Mouse (Mus musculus): Measurements from ENCODE around the gene Wbp2nl. TPM values are rescaled to one million over a fixed set of nuclear protein-coding genes. Genes with fewer than 3 reads are reported as not detected.
"Not testable (repeated sequence)": the region's sequence is repeated elsewhere in the genome, so short reads cannot be mapped to it uniquely, and the experiment has no call there.

Gene Wbp2nl
- polyA plus RNA-seq, 1 experiment from 2014 or later: 0.15 TPM

DNA sequence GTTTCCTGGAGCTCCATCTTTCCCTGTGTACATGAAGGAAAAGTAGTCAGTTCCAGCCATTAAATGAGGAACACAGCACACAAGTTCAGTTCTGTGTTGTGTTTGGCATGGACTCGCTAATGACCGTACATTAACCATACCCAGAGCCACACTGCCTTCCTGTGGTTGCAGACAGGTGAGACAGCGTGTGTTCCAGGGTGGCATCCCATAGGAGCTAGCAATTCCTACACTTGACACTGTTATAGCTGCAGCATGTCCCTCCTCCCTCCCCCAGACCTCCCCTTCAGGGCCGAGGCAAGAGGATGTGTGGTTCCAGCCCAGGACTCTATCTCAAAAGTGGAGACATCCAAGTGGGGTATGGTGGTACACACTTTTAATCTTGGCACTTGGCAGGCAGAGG, 51.6 kb downstream of the Wbp2nl start:
- ATAC-seq: no peak
- WGBS: 94% methylated on average over 4 of the region's 4 CpGs
- Histone ChIP-seq H3K4me2 (ENCODE audit: low read length) (no peak overlapping the region), H3K4me1 (replicated peaks; ENCODE audit: control insufficient read depth, insufficient read depth, low read length) (peaks cover 28% of the 10 kb centered on the region), H3K4me3 (replicated peaks; ENCODE audit: low read length) (no peak overlapping the region), H3K27me3 (replicated peaks; ENCODE audit: control insufficient read depth, insufficient read depth, low read length) (no peaks in the 10 kb centered on the region), H3K36me3 (ENCODE audit: control insufficient read depth, insufficient read depth) (peaks cover 22% of the 10 kb centered on the region), H3K27ac (ENCODE audit: low read length) (no peak overlapping the region), H3K9me3 (ENCODE audit: control insufficient read depth, low read length) (no peaks in the 10 kb centered on the region), H3K9ac (replicated peaks; ENCODE audit: low read depth, low read length) (no peak overlapping the region)

- no peak overlapping the region for H3K27ac ChIP-seq (ENCODE audit: low read length)
- ATAC-seq: no peak
- 90% methylated on average over 3 of the region's 3 CpGs for WGBS
- peaks cover 22% of the 10 kb centered on the region for H3K36me3 ChIP-seq (ENCODE audit: control insufficient read depth, insufficient read depth)
- H3K4me1 ChIP-seq (replicated peaks; ENCODE audit: control insufficient read depth, insufficient read depth, low read length): peaks cover 28% of the 10 kb centered on the region
- no peak overlapping the region for H3K9ac ChIP-seq (replicated peaks; ENCODE audit: low read depth, low read length)
- no peaks in the 10 kb centered on the region for H3K9me3 ChIP-seq (ENCODE audit: control insufficient read depth, low read length)
- H3K4me2 ChIP-seq (ENCODE audit: low read length): no peak overlapping the region
- H3K4me3 ChIP-seq (replicated peaks; ENCODE audit: low read length): no peak overlapping the region
- H3K27me3 ChIP-seq (replicated peaks; ENCODE audit: control insufficient read depth, insufficient read depth, low read length): no peaks in the 10 kb centered on the region
These were observed 52.7 kb downstream of the Wbp2nl start for GRCm38 (mm10) chr15:82351480-82351879.

DNA sequence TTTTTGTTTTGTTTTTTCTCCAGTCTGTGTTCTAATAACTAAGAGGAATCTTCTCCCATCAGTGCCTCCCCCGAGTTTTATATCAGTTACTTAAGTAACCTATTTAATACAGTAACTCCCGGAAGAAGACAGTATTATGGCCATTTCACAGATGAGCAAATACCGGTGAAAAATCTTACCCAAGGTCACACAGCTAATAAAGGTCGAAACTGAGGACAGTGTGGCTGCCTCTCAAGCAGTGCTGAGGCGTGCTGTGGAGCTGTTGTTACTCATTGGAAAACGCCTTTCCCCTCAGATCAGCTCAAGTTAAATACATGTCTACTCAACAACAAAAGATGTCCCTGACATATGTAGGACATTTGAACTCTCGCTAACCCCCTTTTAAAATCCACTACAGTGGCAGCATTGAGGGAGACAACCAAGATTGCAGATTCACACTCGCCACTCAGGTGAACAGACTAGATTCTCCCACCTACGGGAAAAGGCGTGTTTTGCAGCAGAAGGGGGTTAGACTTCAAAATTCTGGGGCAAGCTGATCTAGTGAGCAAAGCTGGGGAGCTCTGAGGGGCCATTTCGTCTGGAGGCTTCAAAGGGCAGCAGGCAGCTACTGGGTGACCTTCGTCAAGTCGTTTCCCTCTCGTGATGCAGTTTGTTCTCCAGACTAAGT, 54.5 kb downstream of the Wbp2nl start:
- Histone ChIP-seq H3K27ac (ENCODE audit: low read length) (no peak overlapping the region), H3K9ac (replicated peaks; ENCODE audit: low read depth, low read length) (peak overlapping the region; percentile 98), H3K36me3 (ENCODE audit: control insufficient read depth, insufficient read depth) (peaks cover 22% of the 10 kb centered on the region), H3K4me3 (replicated peaks; ENCODE audit: low read length) (peak overlapping the region; percentile 95), H3K27me3 (replicated peaks; ENCODE audit: control insufficient read depth, insufficient read depth, low read length) (no peaks in the 10 kb centered on the region), H3K4me1 (replicated peaks; ENCODE audit: control insufficient read depth, insufficient read depth, low read length) (peaks cover 16% of the 10 kb centered on the region), H3K9me3 (ENCODE audit: control insufficient read depth, low read length) (no peaks in the 10 kb centered on the region), H3K4me2 (ENCODE audit: low read length) (peak overlapping the region; percentile 85)
- WGBS: 32% methylated on average over 14 of the region's 14 CpGs
- ATAC-seq: no peak

GRCm38 (mm10) chr15:82353745-82354113, 55.0 kb downstream of the Wbp2nl start:
- WGBS: under 1% methylated on average over 23 of the region's 23 CpGs
- Histone ChIP-seq H3K27me3 (replicated peaks; ENCODE audit: control insufficient read depth, insufficient read depth, low read length) (no peaks in the 10 kb centered on the region), H3K9ac (replicated peaks; ENCODE audit: low read depth, low read length) (peak overlapping the region; percentile 98), H3K4me3 (replicated peaks; ENCODE audit: low read length) (peak overlapping the region; percentile 95), H3K9me3 (ENCODE audit: control insufficient read depth, low read length) (no peaks in the 10 kb centered on the region), H3K4me2 (ENCODE audit: low read length) (peak overlapping the region; percentile 85), H3K4me1 (replicated peaks; ENCODE audit: control insufficient read depth, insufficient read depth, low read length) (peaks cover 16% of the 10 kb centered on the region), H3K36me3 (ENCODE audit: control insufficient read depth, insufficient read depth) (peaks cover 19% of the 10 kb centered on the region), H3K27ac (ENCODE audit: low read length) (peak overlapping the region; percentile 86)
- ATAC-seq: peak; percentile 45

DNA sequence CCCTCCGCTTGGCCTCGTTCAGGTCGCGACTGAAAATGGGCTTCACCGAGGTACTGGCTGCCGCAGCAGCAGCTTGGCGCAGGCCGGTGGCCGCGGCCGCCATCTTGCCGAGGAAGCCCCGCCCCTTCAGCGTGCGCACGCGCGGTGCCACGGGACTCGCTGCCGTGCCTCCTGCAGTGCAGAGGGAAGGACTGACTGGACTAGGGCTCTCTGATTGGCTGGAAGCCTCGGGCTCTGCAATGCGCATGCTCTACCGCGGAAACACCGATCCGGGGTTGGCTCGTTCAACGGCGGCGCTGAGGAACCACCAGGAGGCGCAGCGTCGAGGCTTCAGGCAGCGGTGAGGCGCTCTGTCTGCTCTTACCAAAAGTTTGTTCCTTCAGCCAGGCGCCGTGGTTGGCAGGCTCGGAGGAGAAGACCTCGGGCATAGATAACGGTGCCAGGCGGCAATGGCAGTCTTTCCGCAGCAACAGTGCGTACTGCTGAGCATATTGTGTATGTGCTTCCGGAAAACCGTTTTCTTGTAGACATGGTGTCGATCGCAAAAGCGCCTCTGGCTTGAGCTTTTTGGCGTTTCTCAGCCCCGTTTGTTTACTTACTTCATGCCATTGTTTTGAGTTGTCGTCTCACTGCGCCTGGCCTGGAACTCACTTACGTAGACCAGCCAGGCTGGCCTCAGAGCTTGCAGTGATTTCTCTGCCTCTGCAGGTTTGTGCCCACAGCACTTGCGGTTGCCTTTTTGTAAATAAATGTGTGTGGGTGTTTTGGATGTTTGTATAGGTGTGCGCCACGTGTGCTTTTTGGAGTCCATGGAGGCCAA, 55.6 kb downstream of the Wbp2nl start, which contains the start of gene Ndufa6:
Gene Ndufa6 (minus strand): TSS at position 197 of the 820 bp plus-strand sequence.
- Histone ChIP-seq H3K9ac (replicated peaks; ENCODE audit: low read depth, low read length) (peak within 1 kb of the TSS; percentile 98), H3K27me3 (replicated peaks; ENCODE audit: control insufficient read depth, insufficient read depth, low read length) (no peaks in the 10 kb centered on the region), H3K36me3 (ENCODE audit: control insufficient read depth, insufficient read depth) (peaks cover 14% of the 10 kb centered on the region), H3K4me3 (replicated peaks; ENCODE audit: low read length) (peak within 1 kb of the TSS; percentile 95), H3K4me1 (replicated peaks; ENCODE audit: control insufficient read depth, insufficient read depth, low read length) (peaks cover 16% of the 10 kb centered on the region), H3K27ac (ENCODE audit: low read length) (peak within 1 kb of the TSS; percentile 86), H3K9me3 (ENCODE audit: control insufficient read depth, low read length) (no peaks in the 10 kb centered on the region), H3K4me2 (ENCODE audit: low read length) (peak within 1 kb of the TSS; percentile 89)
- peak; percentile 100 for ATAC-seq
- 1% methylated on average over 57 of the region's 57 CpGs for WGBS

DNA sequence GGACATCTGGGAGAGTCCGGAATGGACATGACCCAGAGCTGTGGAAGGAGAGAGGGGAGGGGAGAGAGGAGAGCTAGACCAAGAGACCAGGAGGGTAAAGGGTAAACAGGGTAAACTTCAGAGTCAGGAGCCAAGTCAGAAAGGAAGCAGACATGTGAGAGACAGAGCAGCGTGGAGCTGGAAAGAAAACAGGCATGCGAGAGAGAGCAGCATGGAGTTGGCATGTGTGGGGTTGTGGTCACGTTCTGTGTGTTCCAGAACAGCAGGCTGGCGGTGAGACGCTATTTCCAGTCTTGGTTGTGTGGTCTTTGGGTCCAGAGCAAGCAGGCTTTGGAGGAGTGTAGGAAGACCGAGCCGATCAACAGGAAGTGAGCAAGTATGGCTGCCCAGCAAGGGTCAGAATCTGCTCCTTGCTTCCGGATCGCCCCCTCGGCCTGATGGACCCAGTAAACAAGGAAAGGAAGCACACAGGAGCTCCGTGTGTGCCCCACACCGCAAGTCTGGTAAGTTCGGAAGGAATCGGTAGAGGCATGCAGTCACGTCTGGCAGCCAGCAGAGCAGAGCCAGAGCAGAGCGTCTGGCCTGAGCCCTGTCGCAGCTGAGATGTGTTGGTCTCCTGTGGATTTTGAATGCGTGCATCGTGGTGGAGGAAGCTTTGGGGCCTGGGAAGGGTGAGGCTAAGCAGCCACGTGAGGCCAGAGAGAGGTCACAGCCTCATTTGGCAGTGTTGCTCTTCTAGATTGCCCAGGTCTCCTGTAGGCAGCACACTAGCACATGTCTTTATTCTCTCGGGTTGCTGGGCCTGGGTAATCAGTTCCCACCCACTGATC, 59.9 kb downstream of the Wbp2nl start:
- Histone ChIP-seq H3K4me2 (ENCODE audit: low read length) (no peak overlapping the region), H3K27me3 (replicated peaks; ENCODE audit: control insufficient read depth, insufficient read depth, low read length) (no peaks in the 10 kb centered on the region), H3K9me3 (ENCODE audit: control insufficient read depth, low read length) (no peaks in the 10 kb centered on the region), H3K36me3 (ENCODE audit: control insufficient read depth, insufficient read depth) (no peaks in the 10 kb centered on the region), H3K4me1 (replicated peaks; ENCODE audit: control insufficient read depth, insufficient read depth, low read length) (peaks cover 5% of the 10 kb centered on the region), H3K4me3 (replicated peaks; ENCODE audit: low read length) (no peak overlapping the region), H3K9ac (replicated peaks; ENCODE audit: low read depth, low read length) (no peak overlapping the region), H3K27ac (ENCODE audit: low read length) (no peak overlapping the region)
- 66% methylated on average over 22 of the region's 22 CpGs for WGBS
- ATAC-seq: no peak

GRCm38 (mm10) chr15:82361459-82362018, 62.8 kb downstream of the Wbp2nl start:
- 78% methylated on average over 11 of the region's 11 CpGs for WGBS
- Histone ChIP-seq H3K9me3 (ENCODE audit: control insufficient read depth, low read length) (no peaks in the 10 kb centered on the region), H3K4me1 (replicated peaks; ENCODE audit: control insufficient read depth, insufficient read depth, low read length) (no peaks in the 10 kb centered on the region), H3K9ac (replicated peaks; ENCODE audit: low read depth, low read length) (no peak overlapping the region), H3K27ac (ENCODE audit: low read length) (no peak overlapping the region), H3K4me2 (ENCODE audit: low read length) (no peak overlapping the region), H3K27me3 (replicated peaks; ENCODE audit: control insufficient read depth, insufficient read depth, low read length) (no peaks in the 10 kb centered on the region), H3K36me3 (ENCODE audit: control insufficient read depth, insufficient read depth) (no peaks in the 10 kb centered on the region), H3K4me3 (replicated peaks; ENCODE audit: low read length) (no peak overlapping the region)
- no peak for ATAC-seq

- WGBS: 99% methylated on average over 3 of the region's 4 CpGs
These were observed 63.5 kb downstream of the Wbp2nl start for GRCm38 (mm10) chr15:82362234-82362633.

DNA sequence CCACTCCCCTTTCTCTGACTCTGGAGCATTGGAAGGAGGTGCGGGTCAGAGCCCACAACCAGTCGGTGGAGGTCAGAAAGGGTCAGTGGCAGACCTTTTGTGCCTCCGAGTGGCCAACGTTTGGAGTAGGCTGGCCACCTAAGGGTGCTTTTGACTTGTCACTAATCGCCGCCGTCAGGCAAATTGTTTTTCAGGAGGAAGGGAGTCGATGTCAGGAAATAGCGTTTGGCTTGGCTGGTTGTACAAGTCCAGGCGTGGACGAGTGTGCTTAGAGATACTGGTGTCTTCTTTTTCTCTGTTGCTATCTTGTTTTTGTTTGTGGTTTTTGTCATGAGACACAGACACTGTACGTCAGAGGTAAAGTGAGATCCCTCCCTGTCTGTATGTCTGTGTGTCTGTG, 65.0 kb downstream of the Wbp2nl start:
- not testable (repeated sequence) for ATAC-seq; H3K9ac ChIP-seq (replicated peaks; ENCODE audit: low read depth, low read length); H3K27me3 ChIP-seq (replicated peaks; ENCODE audit: control insufficient read depth, insufficient read depth, low read length); H3K36me3 ChIP-seq (ENCODE audit: control insufficient read depth, insufficient read depth); H3K27ac ChIP-seq (ENCODE audit: low read length); H3K4me1 ChIP-seq (replicated peaks; ENCODE audit: control insufficient read depth, insufficient read depth, low read length); H3K4me2 ChIP-seq (ENCODE audit: low read length); H3K4me3 ChIP-seq (replicated peaks; ENCODE audit: low read length); H3K9me3 ChIP-seq (ENCODE audit: control insufficient read depth, low read length)
- 78% methylated on average over 7 of the region's 12 CpGs for WGBS

More at GRCm38 (mm10) chr15:82362234-82362633, 63.5 kb downstream of the Wbp2nl start:
- Histone ChIP-seq H3K4me2 (ENCODE audit: low read length) (no peak overlapping the region), H3K9ac (replicated peaks; ENCODE audit: low read depth, low read length) (no peak overlapping the region), H3K36me3 (ENCODE audit: control insufficient read depth, insufficient read depth) (no peaks in the 10 kb centered on the region), H3K4me3 (replicated peaks; ENCODE audit: low read length) (no peak overlapping the region), H3K4me1 (replicated peaks; ENCODE audit: control insufficient read depth, insufficient read depth, low read length) (no peaks in the 10 kb centered on the region), H3K9me3 (ENCODE audit: control insufficient read depth, low read length) (no peaks in the 10 kb centered on the region), H3K27me3 (replicated peaks; ENCODE audit: control insufficient read depth, insufficient read depth, low read length) (no peaks in the 10 kb centered on the region), H3K27ac (ENCODE audit: low read length) (no peak overlapping the region)
- ATAC-seq: no peak
